Mouse (Mus musculus) CH12F3 (cell line): ENCODE data around the gene Mien1.

Source experiments
- in situ Hi-C: fragments of 300-500 bp; cut with MboI; formaldehyde crosslinking; loops from 2 replicates; pipeline ENCODE4 v1.14.3; 2020; ENCODE audit warnings: low sequenced_read_pairs

Mien1 gene

GRCm38 (mm10) chr11:98431743-98432502, 6.9 kb downstream of the Mien1 start:
- in situ Hi-C loops, result no loop called here

GRCm38 (mm10) chr11:98428436-98428835, 10.4 kb downstream of the Mien1 start:
- in situ Hi-C loops, result no loop called here

DNA sequence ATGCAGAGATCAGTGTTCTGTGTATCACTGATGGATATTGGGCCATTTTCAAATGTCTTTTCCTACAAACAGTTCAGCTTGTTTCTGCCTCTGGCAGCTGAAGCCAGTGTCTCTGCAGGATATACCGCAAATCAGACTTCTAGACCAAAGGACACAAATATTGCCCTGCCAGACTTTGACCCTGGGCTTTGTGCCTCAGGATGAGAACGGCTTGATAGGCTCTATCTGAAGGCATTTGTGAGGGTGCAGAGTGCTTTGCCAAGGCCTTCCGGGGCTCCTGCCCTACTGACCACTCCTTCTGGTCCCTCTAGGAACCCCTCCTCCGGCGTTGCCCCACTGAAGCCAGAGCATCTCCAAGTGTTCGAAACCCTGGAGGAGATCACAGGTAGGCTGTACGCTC, 12.2 kb downstream of the Mien1 start:
- in situ Hi-C loops, result no loop called here

- in situ Hi-C loops, result no loop called here
These were observed 19.7 kb downstream of the Mien1 start for GRCm38 (mm10) chr11:98418939-98419547.

GRCm38 (mm10) chr11:98418273-98418672, 20.5 kb downstream of the Mien1 start:
- in situ Hi-C loops, result no loop called here

DNA sequence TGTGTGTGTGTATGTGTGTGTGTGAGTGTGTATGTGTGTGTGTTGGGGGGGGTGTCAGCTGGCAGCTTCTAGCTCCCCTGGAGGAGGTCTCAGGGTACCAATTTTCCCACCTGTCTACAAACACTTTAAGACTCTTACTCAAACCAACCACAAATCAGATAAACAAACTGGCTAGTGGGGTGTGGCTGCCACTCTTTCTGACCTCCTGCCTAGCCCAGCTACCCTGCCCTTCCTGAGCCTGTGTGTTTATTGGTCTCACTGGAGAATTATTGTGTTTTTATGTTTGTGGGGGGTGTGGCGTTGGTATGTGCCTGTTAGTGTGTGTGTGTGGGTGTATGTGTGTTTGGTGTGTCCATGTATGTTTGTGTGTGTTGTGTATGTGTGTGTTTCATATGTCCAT, 21.7 kb downstream of the Mien1 start:
- in situ Hi-C loops, result no loop called here

DNA sequence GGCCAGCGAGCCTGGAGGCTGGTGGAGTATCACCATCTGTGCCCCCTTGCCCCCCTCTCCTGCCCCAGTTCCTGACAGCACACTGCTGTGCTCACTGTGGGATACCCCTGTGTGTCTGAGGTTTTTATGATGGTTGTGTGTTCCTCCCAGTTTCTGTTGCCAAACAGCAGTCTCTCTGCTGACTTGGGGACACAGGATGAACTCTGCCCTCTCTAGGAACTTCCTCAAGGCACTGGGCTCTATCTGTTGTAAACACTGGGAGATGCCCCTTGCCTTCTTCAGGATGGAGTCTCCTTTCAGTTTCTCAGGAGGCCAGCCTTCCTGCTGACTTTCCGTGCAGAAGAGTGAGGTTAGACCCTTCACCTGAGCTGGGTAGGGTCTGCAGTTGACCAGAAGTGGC, 24.6 kb downstream of the Mien1 start:
- in situ Hi-C loops, result no loop called here

GRCm38 (mm10) chr11:98413731-98414130, 25.1 kb downstream of the Mien1 start:
- in situ Hi-C loops, result no loop called here

DNA sequence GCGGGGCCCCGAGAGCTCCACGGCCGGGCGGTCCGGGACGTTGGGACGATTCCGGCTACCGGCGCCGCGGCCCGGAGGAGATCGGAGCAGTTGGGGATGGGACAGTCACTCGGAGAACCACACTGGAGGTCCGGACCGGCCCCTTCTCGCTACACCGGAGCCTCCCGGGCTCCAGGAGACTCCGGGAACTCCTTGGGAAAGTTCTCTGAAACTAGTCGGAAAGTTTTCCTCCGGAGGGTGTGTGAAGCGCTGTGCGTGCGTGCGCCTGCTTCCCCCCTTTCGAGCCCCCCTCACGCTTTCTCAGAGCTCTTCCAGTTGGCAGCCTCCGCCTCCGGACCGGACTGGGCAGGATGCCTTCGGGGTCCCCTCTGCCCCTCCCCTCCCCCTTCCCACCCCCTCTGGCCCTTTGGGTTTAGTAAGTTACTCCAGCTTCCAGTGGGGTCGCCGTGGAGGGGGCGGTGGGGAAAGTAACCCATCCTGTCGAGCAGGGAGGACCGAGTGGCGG, 25.9 kb downstream of the Mien1 start:
- in situ Hi-C loops, result no loop called here

GRCm38 (mm10) chr11:98412273-98412796, 26.5 kb downstream of the Mien1 start, which contains the start of gene Erbb2:
Gene Erbb2 (plus strand): TSS chr11:98412470.
- in situ Hi-C loops, result no loop called here

DNA sequence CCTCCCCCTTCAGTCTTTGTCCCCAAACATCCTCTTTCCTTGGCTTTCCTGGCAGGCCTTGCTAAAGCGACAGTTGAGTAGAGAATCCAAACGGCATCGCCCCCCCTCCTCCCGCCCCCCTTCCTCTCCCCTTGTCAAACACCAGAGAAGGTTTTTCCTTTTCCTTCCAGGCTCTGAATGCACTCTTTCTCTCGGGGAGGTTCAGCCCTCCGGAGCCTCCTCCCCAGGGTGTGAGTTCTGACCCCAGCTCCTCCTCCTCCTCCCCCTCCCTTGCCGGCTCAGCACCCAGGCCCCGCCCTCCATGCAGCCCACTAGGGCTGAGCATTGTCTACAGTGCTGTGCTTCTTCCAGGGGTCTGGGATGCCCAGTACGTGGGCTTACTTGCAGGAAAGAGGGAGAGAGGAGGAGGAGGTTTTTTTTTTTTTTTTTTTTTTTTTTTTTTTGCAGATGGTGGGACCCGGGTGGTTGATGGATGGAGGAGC, 29.4 kb downstream of the Mien1 start:
- in situ Hi-C loops, result no loop called here

- in situ Hi-C loops, result no loop called here
These were observed 29.9 kb downstream of the Mien1 start for GRCm38 (mm10) chr11:98408872-98409271.

- in situ Hi-C loops, result no loop called here
These were observed 32.2 kb downstream of the Mien1 start for GRCm38 (mm10) chr11:98406621-98407020.

GRCm38 (mm10) chr11:98400816-98401215, 38.0 kb downstream of the Mien1 start:
- in situ Hi-C loops, result no loop called here

DNA sequence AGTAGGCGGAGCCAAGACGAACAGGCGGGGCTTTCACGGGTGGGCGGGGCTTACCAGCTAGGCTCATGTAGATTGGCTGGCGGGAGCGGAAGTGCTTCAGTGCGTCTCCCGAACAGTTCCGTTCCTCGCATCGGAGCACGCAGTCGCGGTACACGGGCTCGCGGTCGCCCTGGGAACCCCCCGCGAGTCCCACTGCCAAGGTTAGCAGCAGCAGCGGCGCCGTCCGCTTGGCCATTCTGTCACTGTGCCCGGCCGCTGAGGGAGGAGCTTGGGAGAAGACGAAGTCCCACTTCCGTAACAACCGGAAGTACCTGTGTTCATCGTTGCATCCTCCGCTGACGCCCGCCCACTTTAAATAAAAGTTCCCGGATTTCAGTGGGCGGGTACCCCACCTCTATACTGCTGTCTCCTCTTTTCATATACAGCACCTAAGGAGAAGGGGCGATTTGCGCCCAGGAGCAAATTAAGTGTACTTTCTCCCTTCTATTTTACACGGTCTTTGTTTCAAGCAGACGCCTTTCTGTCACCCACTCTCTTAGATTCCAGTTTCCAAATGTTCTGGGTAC, 38.5 kb downstream of the Mien1 start, which contains the start of gene Pgap3:
Pgap3 (minus strand) TSS at position 330 of the 566 bp plus-strand sequence.
- in situ Hi-C loops, result no loop called here

DNA sequence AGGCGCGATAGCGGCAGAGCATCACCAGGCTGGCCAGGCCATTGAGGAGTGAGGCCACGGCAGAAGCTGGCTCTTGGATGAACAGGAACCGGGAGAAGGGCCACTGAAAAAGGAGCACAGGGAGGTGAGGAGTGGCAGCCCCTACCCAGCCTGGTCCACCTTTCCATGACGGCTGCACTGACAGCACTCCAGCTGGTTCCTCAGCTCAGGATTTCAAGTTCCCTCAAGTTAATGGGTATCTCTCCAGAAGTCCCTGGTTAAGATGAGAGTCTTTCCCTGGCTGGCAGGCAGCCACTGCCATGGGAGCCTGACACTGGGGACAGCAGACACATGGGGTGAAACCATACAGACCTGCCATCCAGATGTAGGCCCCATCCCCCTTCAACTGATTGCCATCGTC, 40.8 kb downstream of the Mien1 start:
- in situ Hi-C loops, result no loop called here

GRCm38 (mm10) chr11:98395041-98395440, 43.8 kb downstream of the Mien1 start:
- in situ Hi-C loops, result no loop called here

DNA sequence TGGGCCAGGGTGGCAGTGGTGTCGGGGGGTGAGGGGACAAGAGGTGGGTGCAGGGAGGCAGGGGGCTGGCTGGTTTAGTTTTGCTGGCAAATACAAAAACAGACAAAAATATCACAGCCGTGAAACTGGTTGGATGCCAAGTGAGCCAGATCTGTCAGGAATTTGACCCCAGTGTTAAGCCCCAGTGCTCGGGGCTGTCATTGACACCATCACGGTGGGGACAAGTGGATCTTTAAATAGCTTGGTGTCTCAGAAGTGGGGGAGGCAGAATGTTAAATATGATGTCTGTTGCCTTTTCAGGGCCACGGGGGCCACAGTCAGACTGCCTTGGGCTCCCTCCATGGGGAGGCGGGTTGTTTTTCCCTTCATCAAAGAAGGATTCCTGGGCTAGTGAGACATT, 44.5 kb downstream of the Mien1 start:
- in situ Hi-C loops, result no loop called here

- in situ Hi-C loops, result no loop called here
These were observed 45.5 kb downstream of the Mien1 start for GRCm38 (mm10) chr11:98393317-98393716.

DNA sequence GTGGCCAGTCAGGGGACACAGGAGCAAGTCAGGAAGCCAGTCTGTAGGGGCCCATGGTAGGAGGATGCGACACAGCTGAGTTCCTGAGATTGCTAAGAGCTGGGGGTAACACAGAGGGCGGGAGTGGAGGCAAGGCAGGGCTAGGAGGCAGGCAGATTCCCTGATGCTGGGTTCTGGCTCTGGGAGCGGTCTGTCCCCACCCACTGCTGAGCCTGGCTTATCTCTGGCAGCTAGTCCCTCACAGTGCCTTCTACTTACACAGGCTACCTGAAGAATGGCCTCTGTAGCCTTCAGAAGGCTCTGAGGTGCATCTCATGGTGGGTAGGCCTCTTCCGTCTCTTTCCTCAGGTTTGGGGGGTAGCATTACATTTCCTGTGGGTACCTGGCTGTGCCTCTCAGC, 46.1 kb downstream of the Mien1 start:
- in situ Hi-C loops, result no loop called here

GRCm38 (mm10) chr11:98392034-98392433, 46.8 kb downstream of the Mien1 start:
- in situ Hi-C loops, result no loop called here

GRCm38 (mm10) chr11:98390141-98390540, 48.6 kb downstream of the Mien1 start:
- in situ Hi-C loops, result no loop called here
